16 mouse cellular contexts compared by ENCODE assay signal in genomic region chr16:5029847-5030246, GRCm38 (mm10). TPM values are rescaled to one million over a fixed set of nuclear protein-coding genes. Genes with fewer than 3 reads are reported as not detected.
DNase-seq lines count a peak whose midpoint lies in the region; ATAC-seq and TF ChIP-seq lines count a peak whose summit lies in the region.
"Had no signal": no experiment of that assay in that cellular context is flagged by ENCODE, and none has a peak within 500 bp of the region (broad histone marks: within the 10 kb centered on the region; RNA-seq: fewer than 3 reads in every experiment).

No protein-coding gene starts in this region.

- H3K4me1 ChIP-seq in heart, embryonic 12.5 days (replicated peaks) = no peaks in the 10 kb centered on the region
- H3K4me1 ChIP-seq in liver, embryonic 16.5 days (ENCODE audit: control insufficient read depth, low read depth, low read length) = no peaks in the 10 kb centered on the region
- no peaks in the 10 kb centered on the region for H3K4me1 ChIP-seq in forebrain, embryonic 11.5 days (replicated peaks; ENCODE audit: control insufficient read depth, insufficient read depth, low read length)
- no peaks in the 10 kb centered on the region for H3K4me1 ChIP-seq in heart, adult 2 months (ENCODE audit: control insufficient read depth, insufficient read depth, low read length)
- H3K4me1 ChIP-seq: forebrain, embryonic 10.5 days; neural tube, embryonic 12.5 days had no signal

- intact Hi-C loops in heart, postnatal 14 days (cut with DNase I) = loop anchor here (10.0 kb wide), 1 partner anchor 335 kb away; no protein-coding TSS in a partner anchor
- intact Hi-C loops in heart, adult 2 months (cut with DNase I) = no loop called here

- no peaks in the 10 kb centered on the region for H3K9me3 ChIP-seq in heart, embryonic 12.5 days (replicated peaks)
- H3K9me3 ChIP-seq in liver, embryonic 16.5 days (replicated peaks; ENCODE audit: control insufficient read depth, low read length) = no peaks in the 10 kb centered on the region
- H3K9me3 ChIP-seq in forebrain, embryonic 11.5 days (ENCODE audit: control insufficient read depth, low read length) = no peaks in the 10 kb centered on the region
- H3K9me3 ChIP-seq: forebrain, embryonic 10.5 days; neural tube, embryonic 12.5 days had no signal

- H3K9ac ChIP-seq in heart, embryonic 12.5 days = no peak overlapping the region
- no peak overlapping the region for H3K9ac ChIP-seq in liver, embryonic 16.5 days (ENCODE audit: low read depth, low read length)
- H3K9ac ChIP-seq in forebrain, embryonic 11.5 days (ENCODE audit: low read length) = no peak overlapping the region
- H3K9ac ChIP-seq in heart, adult 2 months (ENCODE audit: low read depth, low read length) = no peak overlapping the region
- H3K9ac ChIP-seq: neural tube, embryonic 12.5 days had no signal

- no peak overlapping the region for H3K4me3 ChIP-seq in heart, embryonic 12.5 days
- H3K4me3 ChIP-seq in liver, embryonic 16.5 days (ENCODE audit: low read depth, low read length) = no peak overlapping the region
- no peak overlapping the region for H3K4me3 ChIP-seq in forebrain, embryonic 11.5 days (ENCODE audit: low read depth, low read length)
- no peak overlapping the region for H3K4me3 ChIP-seq in heart, adult 2 months
- H3K4me3 ChIP-seq: forebrain, embryonic 10.5 days; left cerebral cortex, adult 2 months; neural tube, embryonic 12.5 days had no signal

- DNase-seq in heart, postnatal 14 days = no peak
- DNase-seq in splenic B cell, adult 2 months (ENCODE audit: low read depth, low spot score) = peak; percentile 62
- no peak for DNase-seq in forebrain, embryonic 11.5 days (ENCODE audit: low spot score)
- no peak for DNase-seq in heart, adult 2 months
- no peak for DNase-seq in adrenal gland, postnatal 14 days
- DNase-seq: right cerebral cortex, postnatal 14 days; thymus, adult 18-20 months had no signal

- WGBS in heart, embryonic 12.5 days = 68% methylated on average over 2 of the region's 2 CpGs
- WGBS in liver, embryonic 16.5 days (ENCODE audit: insufficient replicate concordance) = 43% methylated on average over 2 of the region's 2 CpGs
- WGBS in forebrain, embryonic 11.5 days = 77% methylated on average over 2 of the region's 2 CpGs
- WGBS in heart, adult 2 months = 52% methylated on average over 2 of the region's 2 CpGs

- H3K4me2 ChIP-seq in heart, embryonic 12.5 days = no peak overlapping the region
- H3K4me2 ChIP-seq in liver, embryonic 16.5 days (ENCODE audit: low read depth, low read length) = no peak overlapping the region
- H3K4me2 ChIP-seq in forebrain, embryonic 11.5 days (ENCODE audit: low read depth, low read length, severe bottlenecking) = no peak overlapping the region
- H3K4me2 ChIP-seq: neural tube, embryonic 12.5 days had no signal

- H3K27ac ChIP-seq in heart, embryonic 12.5 days (ENCODE audit: poor library complexity, severe bottlenecking) = no peak overlapping the region
- H3K27ac ChIP-seq in liver, embryonic 16.5 days (ENCODE audit: low read length) = no peak overlapping the region
- H3K27ac ChIP-seq in forebrain, embryonic 11.5 days (ENCODE audit: low read depth, low read length) = no peak overlapping the region
- no peak overlapping the region for H3K27ac ChIP-seq in heart, adult 2 months
- H3K27ac ChIP-seq: forebrain, embryonic 10.5 days; kidney, postnatal 0 days; left cerebral cortex, adult 2 months; macrophage; neural tube, embryonic 12.5 days had no signal

- no peak for TF ChIP-seq POLR2A in heart, adult 2 months (IDR thresholded peaks at IDR 0.05; ENCODE audit: insufficient read depth, low read depth, low read length)

- TF ChIP-seq CTCF in heart, adult 2 months (IDR thresholded peaks at IDR 0.05) = no peak

- peaks cover 95% of the 10 kb centered on the region for H3K36me3 ChIP-seq in heart, embryonic 12.5 days
- H3K36me3 ChIP-seq in liver, embryonic 16.5 days (ENCODE audit: control insufficient read depth, insufficient read depth) = peaks cover 81% of the 10 kb centered on the region
- peaks cover 33% of the 10 kb centered on the region for H3K36me3 ChIP-seq in splenic B cell, adult 2 months (ENCODE audit: control insufficient read depth, insufficient read depth, low read length, poor library complexity, severe bottlenecking)
- H3K36me3 ChIP-seq in forebrain, embryonic 11.5 days (ENCODE audit: control insufficient read depth, insufficient read depth, low read length) = peaks cover 43% of the 10 kb centered on the region
- H3K36me3 ChIP-seq in heart, adult 2 months (ENCODE audit: control insufficient read depth, insufficient read depth, low read length) = peaks cover 15% of the 10 kb centered on the region

- ATAC-seq in heart, embryonic 12.5 days (ENCODE audit: insufficient number of reproducible peaks, low FRiP score) = 0 out of 2 replicates have a peak, but pooled peaks have one; percentile 9
- ATAC-seq in CD4-positive, CD25-positive, alpha-beta regulatory T cell, adult 4 months = peak; percentile 60
- peak; percentile 58 for ATAC-seq in liver, embryonic 16.5 days (ENCODE audit: low read depth)
- no peak for ATAC-seq in forebrain, embryonic 11.5 days (replicated peaks; ENCODE audit: low FRiP score)

- H3K27me3 ChIP-seq in heart, embryonic 12.5 days (replicated peaks) = no peaks in the 10 kb centered on the region
- H3K27me3 ChIP-seq in liver, embryonic 16.5 days (ENCODE audit: control insufficient read depth, insufficient read depth, low read depth, low read length) = no peaks in the 10 kb centered on the region
- no peaks in the 10 kb centered on the region for H3K27me3 ChIP-seq in splenic B cell, adult 2 months (ENCODE audit: control insufficient read depth, insufficient read depth, low read length, poor library complexity, severe bottlenecking)
- no peaks in the 10 kb centered on the region for H3K27me3 ChIP-seq in forebrain, embryonic 11.5 days (ENCODE audit: control insufficient read depth, insufficient read depth, low read length)
- H3K27me3 ChIP-seq in heart, adult 2 months (ENCODE audit: control insufficient read depth, insufficient read depth, low read length) = no peaks in the 10 kb centered on the region
- H3K27me3 ChIP-seq: neural tube, embryonic 12.5 days had no signal

- no peak for TF ChIP-seq EP300 in heart, adult 2 months (IDR thresholded peaks at IDR 0.05; ENCODE audit: insufficient read depth, low read depth, low read length)

- no peaks in the 10 kb centered on the region for H3K79me2 ChIP-seq in heart, adult 2 months (replicated peaks; ENCODE audit: control insufficient read depth, insufficient read depth, low read length)

RNA-seq across cellular contexts. Expression of gene Rogdi, which starts 16.5 kb away (rescaled TPM):
- 44.1 and 48.3 TPM in 2 replicates for polyA plus RNA-seq in heart, embryonic 12.5 days (2016; fragmentation: Nextera tagmentation; extraction: Ambion mirVana)
- total RNA-seq in heart, postnatal 14 days (2021) = 10 to 100 TPM; 22.8 to 24.8 TPM
- 10 to 100 TPM; 19.8 to 35.0 TPM for polyA plus RNA-seq in CD4-positive, CD25-positive, alpha-beta regulatory T cell, adult 4 months (2017; shearing (Covaris generic))
- polyA plus RNA-seq in liver, embryonic 16.5 days (2015; fragmentation: Nextera tagmentation; extraction: Ambion mirVana) = 72.5 and 83.9 TPM in 2 replicates
- 74.1 and 81.6 TPM in 2 replicates for polyA plus RNA-seq in forebrain, embryonic 11.5 days (2014; fragmentation: Nextera tagmentation; extraction: Ambion mirVana)
- 10 to 100 TPM; 15.5 to 19.4 TPM for total RNA-seq in heart, adult 2 months (2021)
- 50.7 and 63.0 TPM in 2 replicates for polyA plus RNA-seq in heart, adult 2 months (2012; rRNA removed)
- total RNA-seq in adrenal gland, postnatal 14 days (2021) = 32.0 and 37.3 TPM in 2 replicates

RNA-seq across cellular contexts. Expression of gene Glyr1, which starts 19.8 kb away (rescaled TPM):
- polyA plus RNA-seq in heart, embryonic 12.5 days (2016; fragmentation: Nextera tagmentation; extraction: Ambion mirVana) = 111 and 114 TPM in 2 replicates
- total RNA-seq in heart, postnatal 14 days (2021) = 10 to 100 TPM; 50.9 to 51.0 TPM
- polyA plus RNA-seq in CD4-positive, CD25-positive, alpha-beta regulatory T cell, adult 4 months (2017; shearing (Covaris generic)) = 100 to 1,000 TPM in 1 of 2 experiments, 10 to 100 TPM in 1; 79.0 to 130 TPM
- polyA plus RNA-seq in liver, embryonic 16.5 days (2015; fragmentation: Nextera tagmentation; extraction: Ambion mirVana) = 41.9 and 45.1 TPM in 2 replicates
- polyA plus RNA-seq in forebrain, embryonic 11.5 days (2014; fragmentation: Nextera tagmentation; extraction: Ambion mirVana) = 174 and 184 TPM in 2 replicates
- total RNA-seq in heart, adult 2 months (2021) = 10 to 100 TPM; 39.2 to 42.9 TPM
- 35.9 and 48.6 TPM in 2 replicates for polyA plus RNA-seq in heart, adult 2 months (2012; rRNA removed)
- 86.6 and 89.9 TPM in 2 replicates for total RNA-seq in adrenal gland, postnatal 14 days (2021)

RNA-seq across cellular contexts. Expression of gene Ubn1, which starts 20.0 kb away (rescaled TPM):
- 16.3 and 16.7 TPM in 2 replicates for polyA plus RNA-seq in heart, embryonic 12.5 days (2016; fragmentation: Nextera tagmentation; extraction: Ambion mirVana)
- total RNA-seq in heart, postnatal 14 days (2021) = 10 to 100 TPM; 32.9 to 34.6 TPM
- polyA plus RNA-seq in CD4-positive, CD25-positive, alpha-beta regulatory T cell, adult 4 months (2017; shearing (Covaris generic)) = 10 to 100 TPM; 36.8 to 48.4 TPM
- polyA plus RNA-seq in liver, embryonic 16.5 days (2015; fragmentation: Nextera tagmentation; extraction: Ambion mirVana) = 6.9 and 7.6 TPM in 2 replicates
- 25.2 and 25.4 TPM in 2 replicates for polyA plus RNA-seq in forebrain, embryonic 11.5 days (2014; fragmentation: Nextera tagmentation; extraction: Ambion mirVana)
- total RNA-seq in heart, adult 2 months (2021) = 10 to 100 TPM; 22.8 to 23.1 TPM
- polyA plus RNA-seq in heart, adult 2 months (2012; rRNA removed) = 15.8 and 21.2 TPM in 2 replicates
- 37.2 and 37.4 TPM in 2 replicates for total RNA-seq in adrenal gland, postnatal 14 days (2021)

RNA-seq across cellular contexts. Expression of gene Smim22, which starts 22.8 kb away (rescaled TPM):
- 2.0 and 3.7 TPM in 2 replicates for polyA plus RNA-seq in heart, embryonic 12.5 days (2016; fragmentation: Nextera tagmentation; extraction: Ambion mirVana)
- not detected for total RNA-seq in heart, postnatal 14 days (2021)
- not detected for polyA plus RNA-seq in CD4-positive, CD25-positive, alpha-beta regulatory T cell, adult 4 months (2017; shearing (Covaris generic))
- 9.0 and 9.4 TPM in 2 replicates for polyA plus RNA-seq in liver, embryonic 16.5 days (2015; fragmentation: Nextera tagmentation; extraction: Ambion mirVana)
- 2.0 TPM in 1 of 2 replicates, not detected in the other for polyA plus RNA-seq in forebrain, embryonic 11.5 days (2014; fragmentation: Nextera tagmentation; extraction: Ambion mirVana)
- total RNA-seq in heart, adult 2 months (2021) = not detected
- polyA plus RNA-seq in heart, adult 2 months (2012; rRNA removed) = 2.1 TPM in 1 of 2 replicates, not detected in the other
- not detected in 2 replicates for total RNA-seq in adrenal gland, postnatal 14 days (2021)
- total RNA-seq: left cerebral cortex, adult 2 months had no signal
- polyA plus RNA-seq: macrophage; neural tube, embryonic 12.5 days had no signal

RNA-seq across cellular contexts. Expression of gene Sept12, which starts 32.2 kb away (rescaled TPM):
- not detected in 2 replicates for polyA plus RNA-seq in heart, embryonic 12.5 days (2016; fragmentation: Nextera tagmentation; extraction: Ambion mirVana)
- not detected for total RNA-seq in heart, postnatal 14 days (2021)
- not detected for polyA plus RNA-seq in CD4-positive, CD25-positive, alpha-beta regulatory T cell, adult 4 months (2017; shearing (Covaris generic))
- polyA plus RNA-seq in liver, embryonic 16.5 days (2015; fragmentation: Nextera tagmentation; extraction: Ambion mirVana) = not detected in 2 replicates
- not detected in 2 replicates for polyA plus RNA-seq in forebrain, embryonic 11.5 days (2014; fragmentation: Nextera tagmentation; extraction: Ambion mirVana)
- not detected for total RNA-seq in heart, adult 2 months (2021)
- polyA plus RNA-seq in heart, adult 2 months (2012; rRNA removed) = 0.20 and 0.23 TPM in 2 replicates
- total RNA-seq in adrenal gland, postnatal 14 days (2021) = not detected in 2 replicates
- total RNA-seq: left cerebral cortex, adult 2 months had no signal
- polyA plus RNA-seq: forebrain, embryonic 10.5 days; hindbrain, embryonic 11.5 days; kidney, postnatal 0 days; macrophage; neural tube, embryonic 12.5 days had no signal
